Mouse (Mus musculus): ENCODE data around the gene Pip4k2b. TPM values are rescaled to one million over a fixed set of nuclear protein-coding genes. Genes with fewer than 3 reads are reported as not detected.
A peak's percentile ranks its signal among the peaks of the same experiment; 100 is the strongest.

The Pip4k2b gene
- polyA plus RNA-seq, 1 experiment from 2014 or later = 2.5 TPM

DNA sequence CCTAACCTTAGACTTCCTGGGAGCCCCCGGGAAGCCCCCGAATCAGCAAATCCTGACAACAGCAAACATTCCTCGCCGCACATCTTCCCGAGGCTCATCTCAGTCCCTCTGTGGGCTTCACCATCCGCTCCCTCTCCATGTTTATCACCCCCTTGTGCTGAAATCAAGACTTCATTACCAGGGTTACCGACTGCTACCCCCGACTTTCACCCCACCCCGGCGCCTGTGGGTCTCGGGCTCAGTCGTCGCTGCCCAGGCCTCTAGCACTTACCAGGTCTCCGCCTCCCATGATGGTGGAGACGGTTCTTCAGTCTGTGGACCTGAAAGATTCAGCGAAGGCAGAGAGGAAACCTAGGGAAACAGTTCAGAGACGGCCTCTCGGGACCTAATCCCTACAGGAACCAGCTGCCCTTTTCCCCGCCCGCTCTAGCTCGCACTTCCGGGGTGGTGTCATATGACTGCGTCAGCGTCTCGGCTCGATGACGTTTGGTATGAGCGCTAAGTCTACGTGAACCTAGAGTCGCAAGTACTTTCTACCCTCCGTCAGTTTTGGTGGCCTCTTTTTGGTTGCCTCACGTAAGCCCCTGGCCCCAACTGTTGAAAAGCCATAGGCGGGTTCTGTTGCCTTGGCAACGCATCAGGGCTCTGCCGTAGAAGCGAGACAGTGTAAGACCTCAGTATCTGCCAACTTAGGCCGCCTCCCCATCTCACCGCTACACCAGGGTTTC is 21.8 kb upstream of the Pip4k2b start, which contains the start of gene Cwc25:
Gene Cwc25, minus strand, starts transcription at position 403 of the 728 bp plus-strand sequence.
- peak; percentile 93 for ATAC-seq (ENCODE audit: insufficient number of reproducible peaks, insufficient read depth, low FRiP score, low read depth)
- H3K9ac ChIP-seq (replicated peaks; ENCODE audit: low read depth, low read length) = peak within 1 kb of the TSS; percentile 70
- H3K9me3 ChIP-seq (ENCODE audit: control insufficient read depth, low read depth, low read length) = no peaks in the 10 kb centered on the region
- under 1% methylated on average over 38 of the region's 38 CpGs for WGBS
- H3K36me3 ChIP-seq (ENCODE audit: control insufficient read depth, insufficient read depth, low read length) = peaks cover 4% of the 10 kb centered on the region; the same call in 1 of the 2 replicates
- peak within 1 kb of the TSS; percentile 61 for H3K4me2 ChIP-seq (replicated peaks; ENCODE audit: low read depth, low read length)
- no peaks in the 10 kb centered on the region for H3K27me3 ChIP-seq (ENCODE audit: control insufficient read depth, insufficient read depth, low read length)
- H3K27ac ChIP-seq (ENCODE audit: low read length) = peak within 1 kb of the TSS; percentile 89
- H3K4me3 ChIP-seq (ENCODE audit: low read depth, low read length) = peak within 1 kb of the TSS; percentile 83
- peaks cover 9% of the 10 kb centered on the region; the same call in 1 of the 2 replicates for H3K4me1 ChIP-seq (ENCODE audit: control insufficient read depth, insufficient read depth, low read length)

DNA sequence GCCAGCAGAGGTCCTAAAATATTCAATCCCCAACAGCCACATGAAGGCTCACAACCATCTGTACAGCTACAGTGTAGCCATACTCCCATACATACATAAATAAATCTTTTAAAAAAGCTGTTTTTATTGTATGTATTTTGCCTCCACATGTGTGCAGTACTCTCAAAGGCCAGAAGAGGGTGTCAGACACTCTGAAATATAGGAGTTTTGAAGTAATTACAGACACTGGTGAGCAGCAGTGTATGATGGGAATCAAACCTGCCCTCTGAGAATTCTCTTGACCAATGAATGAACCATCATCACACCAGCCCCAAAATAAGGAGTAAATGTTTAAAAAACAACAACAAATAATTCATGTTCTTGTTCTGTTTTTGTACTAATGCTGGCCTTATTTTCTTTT is 17.1 kb upstream of the Pip4k2b start:
- no peak overlapping the region for H3K4me3 ChIP-seq (ENCODE audit: low read depth, low read length)
- H3K27ac ChIP-seq (ENCODE audit: low read length) = no peak overlapping the region
- H3K9me3 ChIP-seq (ENCODE audit: control insufficient read depth, low read depth, low read length) = no peaks in the 10 kb centered on the region
- peaks cover 15% of the 10 kb centered on the region for H3K36me3 ChIP-seq (ENCODE audit: control insufficient read depth, insufficient read depth, low read length)
- no peaks in the 10 kb centered on the region for H3K27me3 ChIP-seq (ENCODE audit: control insufficient read depth, insufficient read depth, low read length)
- ATAC-seq (ENCODE audit: insufficient number of reproducible peaks, insufficient read depth, low FRiP score, low read depth) = no peak
- no peak overlapping the region for H3K4me2 ChIP-seq (replicated peaks; ENCODE audit: low read depth, low read length)
- H3K4me1 ChIP-seq (ENCODE audit: control insufficient read depth, insufficient read depth, low read length) = peaks cover 9% of the 10 kb centered on the region; the same call in 1 of the 2 replicates
- no peak overlapping the region for H3K9ac ChIP-seq (replicated peaks; ENCODE audit: low read depth, low read length)

DNA sequence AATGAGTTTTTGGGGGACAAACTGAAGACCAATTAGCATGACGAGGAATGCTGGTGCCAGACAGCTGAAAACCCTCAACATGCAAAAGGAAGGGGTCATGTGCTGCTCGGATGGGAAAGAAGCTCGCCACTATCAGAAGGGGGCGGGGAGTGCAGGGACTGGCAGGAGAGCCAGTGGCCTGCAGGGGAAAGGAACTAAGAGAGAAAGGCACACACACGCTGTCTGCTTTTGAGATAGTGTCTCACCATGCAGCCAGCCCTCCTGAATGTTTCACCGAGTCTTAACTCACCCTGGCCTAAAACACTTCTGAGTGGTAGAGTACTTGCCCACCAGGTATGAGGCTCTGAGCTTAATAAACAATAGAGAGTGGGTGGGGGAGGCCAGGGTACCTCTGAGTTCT is 14.4 kb upstream of the Pip4k2b start:
- H3K4me3 ChIP-seq (ENCODE audit: low read depth, low read length) = no peak overlapping the region
- no peak overlapping the region for H3K4me2 ChIP-seq (replicated peaks; ENCODE audit: low read depth, low read length)
- peaks cover 24% of the 10 kb centered on the region for H3K36me3 ChIP-seq (ENCODE audit: control insufficient read depth, insufficient read depth, low read length)
- no peaks in the 10 kb centered on the region for H3K4me1 ChIP-seq (ENCODE audit: control insufficient read depth, insufficient read depth, low read length)
- no peak overlapping the region for H3K9ac ChIP-seq (replicated peaks; ENCODE audit: low read depth, low read length)
- WGBS = 87% methylated on average over 6 of the region's 6 CpGs
- H3K27ac ChIP-seq (ENCODE audit: low read length) = no peak overlapping the region
- no peaks in the 10 kb centered on the region for H3K9me3 ChIP-seq (ENCODE audit: control insufficient read depth, low read depth, low read length)
- no peaks in the 10 kb centered on the region for H3K27me3 ChIP-seq (ENCODE audit: control insufficient read depth, insufficient read depth, low read length)
- no peak for ATAC-seq (ENCODE audit: insufficient number of reproducible peaks, insufficient read depth, low FRiP score, low read depth)

DNA sequence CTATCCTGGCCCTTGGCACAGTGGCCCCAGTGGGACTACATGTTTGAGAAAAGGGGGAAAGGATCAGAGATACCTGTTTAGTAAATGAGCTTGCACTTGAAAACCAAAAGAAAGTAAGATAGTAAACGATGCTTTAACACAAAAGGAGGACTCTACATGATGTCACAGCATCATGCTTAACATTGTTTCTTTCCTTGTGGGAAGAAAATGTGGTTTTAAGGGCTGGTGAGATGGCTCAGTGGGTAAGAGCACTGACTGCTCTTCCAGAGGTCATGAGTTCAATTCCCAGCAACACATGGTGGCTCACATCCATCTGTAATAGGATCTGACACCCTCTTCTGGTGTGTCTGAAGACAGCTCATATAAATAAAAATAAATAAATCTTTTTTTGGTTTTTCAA is 13.6 kb upstream of the Pip4k2b start:
- H3K9ac ChIP-seq (replicated peaks; ENCODE audit: low read depth, low read length) = no peak overlapping the region
- H3K27me3 ChIP-seq (ENCODE audit: control insufficient read depth, insufficient read depth, low read length) = no peaks in the 10 kb centered on the region
- peaks cover 32% of the 10 kb centered on the region for H3K36me3 ChIP-seq (ENCODE audit: control insufficient read depth, insufficient read depth, low read length)
- H3K4me3 ChIP-seq (ENCODE audit: low read depth, low read length) = no peak overlapping the region
- no peaks in the 10 kb centered on the region for H3K9me3 ChIP-seq (ENCODE audit: control insufficient read depth, low read depth, low read length)
- no peak overlapping the region for H3K4me2 ChIP-seq (replicated peaks; ENCODE audit: low read depth, low read length)
- no peak overlapping the region for H3K27ac ChIP-seq (ENCODE audit: low read length)
- ATAC-seq (ENCODE audit: insufficient number of reproducible peaks, insufficient read depth, low FRiP score, low read depth) = no peak
- WGBS = 89% methylated on average over 1 of the region's 1 CpGs
- H3K4me1 ChIP-seq (ENCODE audit: control insufficient read depth, insufficient read depth, low read length) = no peaks in the 10 kb centered on the region

DNA sequence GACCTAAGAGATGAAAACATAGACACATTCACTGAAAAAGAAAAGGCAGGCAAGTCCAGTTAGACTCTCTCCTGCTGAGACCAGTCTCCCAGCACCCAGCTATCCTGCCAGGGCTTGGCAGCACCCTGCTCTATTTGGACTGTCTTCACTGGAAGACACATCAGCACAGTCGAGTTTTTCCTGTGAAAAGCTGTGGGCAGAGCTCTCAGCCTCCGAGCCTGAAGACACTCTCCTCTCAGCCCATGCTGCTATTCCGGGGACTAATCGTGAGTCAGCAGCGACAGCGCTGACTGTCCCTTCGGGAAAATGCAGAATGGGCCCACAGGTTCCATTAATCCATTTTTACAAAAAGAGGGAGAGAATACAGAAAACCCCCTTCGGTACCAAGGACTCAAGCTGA is 8.8 kb upstream of the Pip4k2b start:
- no peak overlapping the region for H3K9ac ChIP-seq (replicated peaks; ENCODE audit: low read depth, low read length)
- no peak overlapping the region for H3K4me3 ChIP-seq (ENCODE audit: low read depth, low read length)
- no peak for ATAC-seq (ENCODE audit: insufficient number of reproducible peaks, insufficient read depth, low FRiP score, low read depth)
- H3K4me2 ChIP-seq (replicated peaks; ENCODE audit: low read depth, low read length) = no peak overlapping the region
- no peaks in the 10 kb centered on the region for H3K4me1 ChIP-seq (ENCODE audit: control insufficient read depth, insufficient read depth, low read length)
- no peak overlapping the region for H3K27ac ChIP-seq (ENCODE audit: low read length)
- H3K36me3 ChIP-seq (ENCODE audit: control insufficient read depth, insufficient read depth, low read length) = peaks cover 68% of the 10 kb centered on the region
- H3K27me3 ChIP-seq (ENCODE audit: control insufficient read depth, insufficient read depth, low read length) = no peaks in the 10 kb centered on the region
- 94% methylated on average over 8 of the region's 8 CpGs for WGBS
- no peaks in the 10 kb centered on the region for H3K9me3 ChIP-seq (ENCODE audit: control insufficient read depth, low read depth, low read length)

DNA sequence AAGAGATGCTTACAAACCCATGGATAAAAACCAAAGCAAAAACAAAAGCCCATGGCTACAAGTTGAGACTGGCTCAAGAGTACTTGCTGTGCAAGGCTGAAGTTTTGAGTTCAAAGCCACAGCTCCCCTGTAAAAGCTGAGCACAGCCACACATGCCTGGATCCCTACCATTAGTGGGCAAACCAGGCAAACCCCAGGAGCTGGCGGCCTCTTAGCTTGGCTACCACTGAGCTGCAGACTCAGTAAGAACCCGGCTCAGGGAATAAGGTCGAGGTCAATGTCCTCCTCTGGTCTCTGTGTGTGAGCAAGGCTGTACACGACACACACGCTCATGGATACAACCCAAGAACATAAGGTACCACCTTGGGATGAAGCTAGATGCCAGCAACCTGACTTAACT is 4.0 kb upstream of the Pip4k2b start:
- H3K9ac ChIP-seq (replicated peaks; ENCODE audit: low read depth, low read length) = no peak overlapping the region
- no peaks in the 10 kb centered on the region for H3K9me3 ChIP-seq (ENCODE audit: control insufficient read depth, low read depth, low read length)
- 88% methylated on average over 5 of the region's 5 CpGs for WGBS
- no peak overlapping the region for H3K4me3 ChIP-seq (ENCODE audit: low read depth, low read length)
- no peak for ATAC-seq (ENCODE audit: insufficient number of reproducible peaks, insufficient read depth, low FRiP score, low read depth)
- no peaks in the 10 kb centered on the region for H3K27me3 ChIP-seq (ENCODE audit: control insufficient read depth, insufficient read depth, low read length)
- H3K36me3 ChIP-seq (ENCODE audit: control insufficient read depth, insufficient read depth, low read length) = peaks cover 55% of the 10 kb centered on the region
- peaks cover 3% of the 10 kb centered on the region; the same call in 1 of the 2 replicates for H3K4me1 ChIP-seq (ENCODE audit: control insufficient read depth, insufficient read depth, low read length)
- no peak overlapping the region for H3K27ac ChIP-seq (ENCODE audit: low read length)
- H3K4me2 ChIP-seq (replicated peaks; ENCODE audit: low read depth, low read length) = no peak overlapping the region

DNA sequence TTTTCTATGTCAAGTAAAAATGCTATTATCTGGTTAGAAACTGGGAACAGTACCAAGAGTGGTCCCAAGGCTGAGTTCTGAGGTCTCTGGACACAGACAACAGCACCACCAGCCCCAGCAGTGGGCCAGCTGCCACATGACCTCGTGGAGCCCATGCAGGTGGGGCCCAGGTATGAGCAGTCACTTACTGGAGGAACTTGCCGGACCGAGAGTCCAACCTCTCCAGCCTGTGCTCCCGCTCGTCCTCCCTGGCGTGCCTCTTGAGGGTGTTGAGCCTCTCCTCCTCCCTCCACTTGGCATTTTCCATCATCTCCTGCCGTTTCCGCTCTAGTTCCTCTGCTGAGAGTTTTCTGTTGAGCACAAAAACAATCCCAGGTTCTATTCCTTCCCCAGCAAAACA is 3.3 kb upstream of the Pip4k2b start:
- Histone ChIP-seq H3K4me3 (ENCODE audit: low read depth, low read length) (no peak overlapping the region), H3K9ac (replicated peaks; ENCODE audit: low read depth, low read length) (no peak overlapping the region), H3K4me1 (ENCODE audit: control insufficient read depth, insufficient read depth, low read length) (peaks cover 10% of the 10 kb centered on the region; the same call in 1 of the 2 replicates), H3K9me3 (ENCODE audit: control insufficient read depth, low read depth, low read length) (no peaks in the 10 kb centered on the region), H3K36me3 (ENCODE audit: control insufficient read depth, insufficient read depth, low read length) (peaks cover 49% of the 10 kb centered on the region), H3K27me3 (ENCODE audit: control insufficient read depth, insufficient read depth, low read length) (no peaks in the 10 kb centered on the region), H3K4me2 (replicated peaks; ENCODE audit: low read depth, low read length) (no peak overlapping the region), H3K27ac (ENCODE audit: low read length) (no peak overlapping the region)
- 91% methylated on average over 8 of the region's 8 CpGs for WGBS
- ATAC-seq (ENCODE audit: insufficient number of reproducible peaks, insufficient read depth, low FRiP score, low read depth) = no peak

DNA sequence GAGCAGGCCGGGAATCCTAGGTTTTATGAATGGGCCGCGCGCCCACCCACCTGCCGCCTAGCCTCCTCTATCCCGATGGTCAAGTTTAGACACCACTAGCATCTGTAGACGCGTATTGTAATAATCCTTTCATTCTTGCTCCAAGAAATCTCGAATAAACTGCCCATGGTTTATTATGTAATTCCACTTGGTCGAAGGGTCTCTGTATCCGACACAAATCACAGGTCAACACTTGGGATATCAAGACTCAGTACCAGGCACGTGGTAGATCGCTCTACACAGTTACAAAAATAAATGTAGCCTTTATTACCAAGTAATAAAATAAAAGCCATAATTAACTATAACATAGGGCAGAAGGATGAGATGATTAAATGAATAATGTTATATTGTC is 822 bp upstream of the Pip4k2b start:
- H3K9ac ChIP-seq (replicated peaks; ENCODE audit: low read depth, low read length) = no peak overlapping the region
- H3K9me3 ChIP-seq (ENCODE audit: control insufficient read depth, low read depth, low read length) = no peaks in the 10 kb centered on the region
- 11% methylated on average over 13 of the region's 13 CpGs for WGBS
- peaks cover 13% of the 10 kb centered on the region; the same call in 1 of the 2 replicates for H3K4me1 ChIP-seq (ENCODE audit: control insufficient read depth, insufficient read depth, low read length)
- H3K27ac ChIP-seq (ENCODE audit: low read length) = no peak overlapping the region
- H3K27me3 ChIP-seq (ENCODE audit: control insufficient read depth, insufficient read depth, low read length) = no peaks in the 10 kb centered on the region
- peaks cover 27% of the 10 kb centered on the region for H3K36me3 ChIP-seq (ENCODE audit: control insufficient read depth, insufficient read depth, low read length)
- peak overlapping the region; percentile 79 for H3K4me3 ChIP-seq (ENCODE audit: low read depth, low read length)
- ATAC-seq (ENCODE audit: insufficient number of reproducible peaks, insufficient read depth, low FRiP score, low read depth) = no peak
- H3K4me2 ChIP-seq (replicated peaks; ENCODE audit: low read depth, low read length) = peak overlapping the region; percentile 44; the same call in 1 of the 2 replicates

All from stomach, embryonic 14.5 days (tissue).